Comparison of ENCODE assay signal across 19 mouse cellular contexts in genomic region chr2:170107791-170108190, GRCm38 (mm10). TPM values are rescaled to one million over a fixed set of nuclear protein-coding genes. Genes with fewer than 3 reads are reported as not detected.
DNase-seq lines count a peak whose midpoint lies in the region; ATAC-seq lines count a peak whose summit lies in the region.
"Had no signal": no experiment of that assay in that cellular context is flagged by ENCODE, and none has a peak within 500 bp of the region (broad histone marks: within the 10 kb centered on the region; RNA-seq: fewer than 3 reads in every experiment).

No protein-coding gene starts in this region.

- ATAC-seq in embryonic facial prominence, embryonic 14.5 days (ENCODE audit: low read depth), result no peak
- ATAC-seq: activated CD4-positive, CD25-positive, alpha-beta regulatory T cell, adult 4 months; CD4-positive, CD25-positive, alpha-beta regulatory T cell, adult 4 months; Patski had no signal

- H3K27me3 ChIP-seq in embryonic facial prominence, embryonic 14.5 days (replicated peaks; ENCODE audit: control insufficient read depth, insufficient read depth, low read length), result no peaks in the 10 kb centered on the region
- H3K27me3 ChIP-seq in embryonic facial prominence, embryonic 10.5 days (replicated peaks; ENCODE audit: low read depth, poor library complexity, severe bottlenecking), result no peaks in the 10 kb centered on the region
- H3K27me3 ChIP-seq: CH12.LX, Patski had no signal

- no peaks in the 10 kb centered on the region for H3K9me3 ChIP-seq in embryonic facial prominence, embryonic 14.5 days (ENCODE audit: control insufficient read depth, low read length)
- H3K9me3 ChIP-seq in embryonic facial prominence, embryonic 10.5 days, result no peaks in the 10 kb centered on the region
- H3K9me3 ChIP-seq: G1E had no signal

- no peak for DNase-seq in embryonic facial prominence, embryonic 14.5 days (ENCODE audit: low spot score)
- no peak for DNase-seq in embryonic facial prominence, embryonic 10.5 days (ENCODE audit: low spot score)
- DNase-seq in heart, adult 11 months, result peak; percentile 90
- no peak for DNase-seq in heart, adult 9 months (ENCODE audit: low spot score in 2 of 2)
- DNase-seq: adrenal gland, adult 2 months; adrenal gland, adult 8-10 months; adrenal gland, postnatal 10 days; adrenal gland, postnatal 14 days; adrenal gland, postnatal 25 days; adrenal gland, postnatal 36 days; B cell, adult 2 months; cerebellum, adult 11 months; cerebellum, adult 11-12 months; cerebellum, adult 18-20 months had no signal

- WGBS in embryonic facial prominence, embryonic 14.5 days, result 66% methylated on average over 3 of the region's 3 CpGs
- WGBS in embryonic facial prominence, embryonic 10.5 days, result 85% methylated on average over 3 of the region's 3 CpGs

- peaks cover 52% of the 10 kb centered on the region for H3K36me3 ChIP-seq in embryonic facial prominence, embryonic 14.5 days (ENCODE audit: control insufficient read depth, insufficient read depth, low read length)
- peaks cover 70% of the 10 kb centered on the region for H3K36me3 ChIP-seq in embryonic facial prominence, embryonic 10.5 days (replicated peaks)

- H3K4me2 ChIP-seq in embryonic facial prominence, embryonic 14.5 days (ENCODE audit: low read depth, low read length), result no peak overlapping the region

- H3K27ac ChIP-seq in embryonic facial prominence, embryonic 14.5 days (replicated peaks; ENCODE audit: low read depth, low read length), result 0 out of 2 replicates have a peak overlapping the region, but pooled peaks have one; percentile 28
- no peak overlapping the region for H3K27ac ChIP-seq in embryonic facial prominence, embryonic 10.5 days (replicated peaks)

- H3K9ac ChIP-seq in embryonic facial prominence, embryonic 14.5 days (ENCODE audit: low read depth, low read length), result no peak overlapping the region

- no peaks in the 10 kb centered on the region for H3K4me1 ChIP-seq in embryonic facial prominence, embryonic 14.5 days (ENCODE audit: control insufficient read depth, insufficient read depth, low read length)
- H3K4me1 ChIP-seq in embryonic facial prominence, embryonic 10.5 days, result no peaks in the 10 kb centered on the region

- H3K4me3 ChIP-seq in embryonic facial prominence, embryonic 14.5 days (ENCODE audit: low read depth, low read length), result no peak overlapping the region
- no peak overlapping the region for H3K4me3 ChIP-seq in embryonic facial prominence, embryonic 10.5 days

RNA-seq across cellular contexts. Expression of gene Zfp217, which starts 40.1 kb away (rescaled TPM):
- polyA plus RNA-seq in embryonic facial prominence, embryonic 14.5 days (2014; fragmentation: Nextera tagmentation; extraction: Ambion mirVana), result 3.6 and 3.9 TPM in 2 replicates
- 3.9 and 4.2 TPM in 2 replicates for polyA plus RNA-seq in embryonic facial prominence, embryonic 10.5 days (2016; fragmentation: Nextera tagmentation; extraction: Ambion mirVana)
